Mouse (Mus musculus): ENCODE results near the gene Dennd1b. TPM values are rescaled to one million over a fixed set of nuclear protein-coding genes. Genes with fewer than 3 reads are reported as not detected.

Gene Dennd1b
- polyA plus RNA-seq, 1 experiment from 2014 or later = 12.6 TPM

DNA sequence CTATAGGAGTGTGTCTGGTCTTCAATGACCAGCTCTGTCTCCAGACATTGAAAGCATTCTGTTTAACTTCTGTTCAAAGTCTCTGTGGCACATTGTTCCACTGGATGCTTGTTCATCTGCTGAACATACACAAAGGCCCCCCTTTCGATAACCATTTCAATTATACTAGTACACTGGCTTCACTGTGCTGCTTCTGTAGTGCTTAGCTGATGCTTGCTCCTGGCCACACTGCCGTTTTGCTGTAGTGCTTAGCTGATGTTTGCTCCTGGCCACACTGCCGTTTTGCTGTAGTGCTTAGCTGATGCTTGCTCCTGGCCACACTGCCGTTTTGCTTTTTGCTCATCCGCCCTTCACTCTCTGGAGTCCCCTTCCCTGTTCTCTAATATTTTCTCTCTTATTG is 19.4 kb downstream of the Dennd1b start:
- no peak overlapping the region for H3K4me3 ChIP-seq (ENCODE audit: low read depth, low read length)
- WGBS = 56% methylated on average over 5 of the region's 5 CpGs
- DNase-seq (ENCODE audit: low spot score) (no peak), ATAC-seq (no peak)
- H3K4me1 ChIP-seq (ENCODE audit: insufficient read depth, low read depth, low read length) = peaks cover 5% of the 10 kb centered on the region; the same call in 1 of the 2 replicates
- H3K27me3 ChIP-seq (replicated peaks; ENCODE audit: insufficient read depth, low read length) = no peaks in the 10 kb centered on the region
- TF ChIP-seq EP300 (IDR thresholded peaks at IDR 0.05) (no peak), CTCF (IDR thresholded peaks at IDR 0.05) (no peak)
- H3K27ac ChIP-seq (ENCODE audit: low read length) = peak overlapping the region; percentile 43; the same call in 1 of the 2 replicates
- no peaks in the 10 kb centered on the region for H3K36me3 ChIP-seq (ENCODE audit: insufficient read depth, low read length)
- H3K9me3 ChIP-seq (ENCODE audit: low read length) = no peaks in the 10 kb centered on the region
- H3K4me2 ChIP-seq (replicated peaks; ENCODE audit: low read depth, low read length) = peak overlapping the region; percentile 25; the same call in 1 of the 2 replicates
- H3K9ac ChIP-seq (replicated peaks; ENCODE audit: low read depth) = no peak overlapping the region

DNA sequence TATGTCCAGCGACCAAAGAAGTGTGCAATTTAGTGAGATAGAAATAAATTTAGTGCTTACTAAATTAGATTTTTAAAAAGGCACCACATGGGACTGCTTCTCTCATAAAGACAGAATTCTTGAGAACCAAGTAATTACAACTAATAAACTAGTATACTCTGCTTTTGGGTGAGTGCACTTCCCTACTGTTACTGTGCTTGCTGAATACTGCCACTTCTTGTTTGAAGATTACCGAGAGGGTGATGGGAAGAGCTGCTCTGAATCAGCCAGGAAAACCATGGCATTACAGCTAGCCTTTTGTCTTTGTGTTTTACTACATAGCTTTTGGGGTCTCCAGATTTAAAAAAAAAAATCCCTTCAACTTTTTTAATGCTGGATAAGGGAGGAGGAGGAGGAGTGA is 19.8 kb downstream of the Dennd1b start:
- ATAC-seq (no peak), DNase-seq (ENCODE audit: low spot score) (no peak)
- peaks cover 5% of the 10 kb centered on the region; the same call in 1 of the 2 replicates for H3K4me1 ChIP-seq (ENCODE audit: insufficient read depth, low read depth, low read length)
- no peak overlapping the region for H3K27ac ChIP-seq (ENCODE audit: low read length)
- no peaks in the 10 kb centered on the region for H3K36me3 ChIP-seq (ENCODE audit: insufficient read depth, low read length)
- no peak overlapping the region for H3K4me2 ChIP-seq (replicated peaks; ENCODE audit: low read depth, low read length)
- WGBS = 41% methylated on average over 2 of the region's 2 CpGs
- no peak overlapping the region for H3K9ac ChIP-seq (replicated peaks; ENCODE audit: low read depth)
- TF ChIP-seq EP300 (IDR thresholded peaks at IDR 0.05) = no peak
- no peak for TF ChIP-seq CTCF (IDR thresholded peaks at IDR 0.05)
- no peak overlapping the region for H3K4me3 ChIP-seq (ENCODE audit: low read depth, low read length)
- no peaks in the 10 kb centered on the region for H3K9me3 ChIP-seq (ENCODE audit: low read length)
- H3K27me3 ChIP-seq (replicated peaks; ENCODE audit: insufficient read depth, low read length) = no peaks in the 10 kb centered on the region

DNA sequence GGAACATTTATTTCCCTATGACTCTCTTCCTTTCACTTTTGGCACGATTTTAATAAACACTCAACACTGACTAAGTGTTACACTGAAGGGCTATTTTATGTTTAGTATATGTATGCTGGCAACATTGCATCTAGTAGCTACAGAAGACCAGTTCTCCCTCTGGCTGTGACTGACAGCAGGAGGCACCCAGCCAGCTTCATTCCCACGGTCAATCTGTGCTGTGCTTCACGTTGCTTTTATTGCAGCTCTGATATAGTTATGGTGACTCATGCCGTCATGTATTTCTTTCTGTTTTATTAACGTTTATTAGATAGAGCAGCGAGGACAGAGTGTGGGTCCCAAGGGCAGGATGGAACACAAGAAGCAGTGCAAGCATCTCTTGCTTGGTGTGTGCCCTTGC is 20.2 kb downstream of the Dennd1b start:
- 0 out of 2 replicates have a peak overlapping the region, but pooled peaks have one; percentile 18 for H3K4me2 ChIP-seq (replicated peaks; ENCODE audit: low read depth, low read length)
- H3K4me3 ChIP-seq (ENCODE audit: low read depth, low read length) = no peak overlapping the region
- no peak for TF ChIP-seq EP300 (IDR thresholded peaks at IDR 0.05)
- 0 out of 2 replicates have a peak, but pooled peaks have one; percentile 26 for TF ChIP-seq CTCF (IDR thresholded peaks at IDR 0.05)
- 31% methylated on average over 6 of the region's 6 CpGs for WGBS
- H3K36me3 ChIP-seq (ENCODE audit: insufficient read depth, low read length) = no peaks in the 10 kb centered on the region
- H3K9ac ChIP-seq (replicated peaks; ENCODE audit: low read depth) = no peak overlapping the region
- H3K27me3 ChIP-seq (replicated peaks; ENCODE audit: insufficient read depth, low read length) = no peaks in the 10 kb centered on the region
- H3K9me3 ChIP-seq (ENCODE audit: low read length) = no peaks in the 10 kb centered on the region
- peaks cover 5% of the 10 kb centered on the region; the same call in 1 of the 2 replicates for H3K4me1 ChIP-seq (ENCODE audit: insufficient read depth, low read depth, low read length)
- no peak overlapping the region for H3K27ac ChIP-seq (ENCODE audit: low read length)
- ATAC-seq = 0 out of 2 replicates have a peak, but pooled peaks have one; percentile 32
- peak; percentile 59 for DNase-seq (ENCODE audit: low spot score)

DNA sequence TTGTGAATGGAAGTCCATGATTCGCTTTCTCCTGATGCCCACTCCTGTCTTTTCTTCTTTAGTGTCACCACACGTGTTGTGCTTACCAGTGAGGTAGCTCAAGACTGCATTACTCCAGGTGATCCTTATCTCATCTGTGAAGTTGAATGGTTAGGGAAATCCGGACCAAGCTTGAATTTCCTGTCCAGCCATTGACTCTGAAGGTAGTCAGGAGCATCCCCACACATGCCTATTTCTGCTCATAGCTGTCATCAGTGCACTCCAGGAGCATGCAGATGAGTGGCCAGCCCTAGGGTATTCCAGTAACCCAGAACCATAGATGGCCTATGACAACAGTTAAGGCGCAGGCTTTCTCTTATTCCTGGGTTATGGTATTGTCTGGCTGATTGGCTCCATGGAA is 20.9 kb downstream of the Dennd1b start:
- H3K9ac ChIP-seq (replicated peaks; ENCODE audit: low read depth) = no peak overlapping the region
- H3K4me1 ChIP-seq (ENCODE audit: insufficient read depth, low read depth, low read length) = peaks cover 5% of the 10 kb centered on the region; the same call in 1 of the 2 replicates
- H3K4me2 ChIP-seq (replicated peaks; ENCODE audit: low read depth, low read length) = no peak overlapping the region
- no peaks in the 10 kb centered on the region for H3K9me3 ChIP-seq (ENCODE audit: low read length)
- no peak overlapping the region for H3K4me3 ChIP-seq (ENCODE audit: low read depth, low read length)
- H3K27me3 ChIP-seq (replicated peaks; ENCODE audit: insufficient read depth, low read length) = no peaks in the 10 kb centered on the region
- no peak for DNase-seq (ENCODE audit: low spot score)
- WGBS = 84% methylated on average over 4 of the region's 4 CpGs
- TF ChIP-seq EP300 (IDR thresholded peaks at IDR 0.05) = no peak
- no peak for TF ChIP-seq CTCF (IDR thresholded peaks at IDR 0.05)
- no peak for ATAC-seq
- no peaks in the 10 kb centered on the region for H3K36me3 ChIP-seq (ENCODE audit: insufficient read depth, low read length)
- H3K27ac ChIP-seq (ENCODE audit: low read length) = no peak overlapping the region

DNA sequence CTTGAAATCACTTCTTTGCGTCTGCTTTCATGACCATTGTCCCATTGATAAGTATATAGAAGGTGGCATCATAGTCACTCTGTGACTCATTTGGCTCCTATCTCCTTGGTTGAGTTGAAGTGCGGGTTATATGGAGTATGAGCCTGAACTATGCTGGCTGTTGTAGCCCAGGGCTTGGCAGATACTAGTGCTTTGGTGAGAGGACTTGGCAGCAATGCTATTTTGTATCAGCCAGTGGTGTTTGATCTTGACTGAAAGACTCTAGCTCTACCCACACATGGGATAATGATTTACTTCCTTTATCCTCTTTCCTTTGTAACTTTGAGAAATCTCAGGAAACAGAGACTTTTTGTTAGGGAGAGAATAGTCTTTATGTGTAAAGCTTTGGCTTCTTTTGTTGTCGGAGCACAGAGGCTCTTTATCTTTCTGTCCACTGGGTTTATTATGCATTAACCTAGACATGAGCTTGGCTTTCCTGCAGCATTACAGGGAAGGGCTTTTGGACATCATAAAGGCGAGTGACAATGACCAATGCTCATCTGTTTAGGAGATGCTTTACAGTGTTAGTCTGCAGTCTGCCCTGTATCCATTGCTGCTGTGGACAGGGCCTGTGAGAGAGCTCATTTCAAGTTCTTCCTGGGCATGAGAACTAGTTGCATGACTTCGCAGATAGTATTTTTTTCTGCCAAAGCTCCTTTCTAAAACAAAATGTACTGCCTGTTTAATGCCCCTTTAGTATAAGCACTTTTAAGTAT is 29.3 kb downstream of the Dennd1b start:
- Histone ChIP-seq H3K4me3 (ENCODE audit: low read depth, low read length) (no peak overlapping the region), H3K9ac (replicated peaks; ENCODE audit: low read depth) (no peak overlapping the region), H3K4me1 (ENCODE audit: insufficient read depth, low read depth, low read length) (no peaks in the 10 kb centered on the region), H3K9me3 (ENCODE audit: low read length) (no peaks in the 10 kb centered on the region), H3K4me2 (replicated peaks; ENCODE audit: low read depth, low read length) (no peak overlapping the region), H3K27me3 (replicated peaks; ENCODE audit: insufficient read depth, low read length) (no peaks in the 10 kb centered on the region), H3K36me3 (ENCODE audit: insufficient read depth, low read length) (no peaks in the 10 kb centered on the region), H3K27ac (ENCODE audit: low read length) (no peak overlapping the region)
- DNase-seq (ENCODE audit: low spot score) = no peak
- TF ChIP-seq EP300 (IDR thresholded peaks at IDR 0.05) = no peak
- no peak for TF ChIP-seq CTCF (IDR thresholded peaks at IDR 0.05)
- 48% methylated on average over 5 of the region's 5 CpGs for WGBS
- ATAC-seq = peak; percentile 30; the same call in 1 of the 2 replicates

DNA sequence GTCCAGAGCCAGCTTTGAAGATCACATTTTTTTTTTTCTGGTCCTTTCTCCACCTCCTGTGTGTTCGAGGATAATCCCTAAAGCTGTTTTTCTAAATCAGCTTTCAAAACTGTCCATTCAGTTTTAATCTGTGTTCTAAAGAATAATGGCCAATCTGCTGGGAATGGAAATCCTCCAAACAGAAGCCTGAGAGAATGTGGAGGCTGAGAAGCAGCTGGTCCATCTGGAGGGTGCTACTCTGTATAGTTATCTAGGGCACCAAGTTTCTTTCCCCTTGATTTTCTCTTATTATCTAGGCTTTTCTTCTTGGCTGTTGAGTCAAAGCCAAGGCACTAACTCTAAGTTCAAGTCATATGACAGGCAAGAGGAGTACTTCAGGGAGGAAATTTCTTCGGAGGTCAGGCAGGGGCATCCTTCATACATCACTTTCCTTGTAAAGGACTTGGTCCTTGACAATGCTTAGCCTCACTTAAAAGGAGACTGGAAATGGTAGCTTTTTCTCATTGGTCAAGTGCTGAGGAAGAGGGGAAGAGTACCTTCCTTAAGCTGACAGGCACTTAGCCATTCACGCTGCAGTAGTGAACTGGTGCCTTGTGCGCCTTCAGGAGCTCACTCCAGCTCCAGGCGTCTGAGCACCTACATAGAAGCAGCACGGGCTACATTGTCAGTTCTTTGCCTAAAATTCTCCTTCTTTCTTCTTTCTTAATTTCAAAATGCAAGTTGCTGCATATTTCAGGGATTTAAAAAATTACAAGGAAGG is 32.6 kb downstream of the Dennd1b start:
- no peak overlapping the region for H3K4me2 ChIP-seq (replicated peaks; ENCODE audit: low read depth, low read length)
- ATAC-seq (no peak; the same call in 1 of the 2 replicates), DNase-seq (ENCODE audit: low spot score) (no peak)
- no peaks in the 10 kb centered on the region for H3K9me3 ChIP-seq (ENCODE audit: low read length)
- H3K27ac ChIP-seq (ENCODE audit: low read length) = no peak overlapping the region
- H3K36me3 ChIP-seq (ENCODE audit: insufficient read depth, low read length) = no peaks in the 10 kb centered on the region
- H3K4me1 ChIP-seq (ENCODE audit: insufficient read depth, low read depth, low read length) = no peaks in the 10 kb centered on the region
- no peaks in the 10 kb centered on the region for H3K27me3 ChIP-seq (replicated peaks; ENCODE audit: insufficient read depth, low read length)
- H3K4me3 ChIP-seq (ENCODE audit: low read depth, low read length) = no peak overlapping the region
- H3K9ac ChIP-seq (replicated peaks; ENCODE audit: low read depth) = no peak overlapping the region
- 71% methylated on average over 6 of the region's 6 CpGs for WGBS
- TF ChIP-seq CTCF (IDR thresholded peaks at IDR 0.05) = no peak
- TF ChIP-seq EP300 (IDR thresholded peaks at IDR 0.05) = no peak
